Mouse (Mus musculus): ENCODE data around the gene Man2a2. TPM values are rescaled to one million over a fixed set of nuclear protein-coding genes. Genes with fewer than 3 reads are reported as not detected.
A peak's percentile ranks its signal among the peaks of the same experiment; 100 is the strongest.

The Man2a2 gene
- 100 to 1,000 TPM; 169 to 178 TPM for total RNA-seq (2021)
- long read RNA-seq, experiment 1, full-length matches to known transcripts = 28 of 76 reads
- long read RNA-seq, experiment 1, partial matches to known transcripts = 35 of 76 reads
- long read RNA-seq, experiment 1, other reads (novel, unspliced or antisense) = 13 of 76 reads
- long read RNA-seq, experiment 2, full-length matches to known transcripts = 37 of 106 reads
- long read RNA-seq, experiment 2, partial matches to known transcripts = 37 of 106 reads
- long read RNA-seq, experiment 2, other reads (novel, unspliced or antisense) = 32 of 106 reads

DNA sequence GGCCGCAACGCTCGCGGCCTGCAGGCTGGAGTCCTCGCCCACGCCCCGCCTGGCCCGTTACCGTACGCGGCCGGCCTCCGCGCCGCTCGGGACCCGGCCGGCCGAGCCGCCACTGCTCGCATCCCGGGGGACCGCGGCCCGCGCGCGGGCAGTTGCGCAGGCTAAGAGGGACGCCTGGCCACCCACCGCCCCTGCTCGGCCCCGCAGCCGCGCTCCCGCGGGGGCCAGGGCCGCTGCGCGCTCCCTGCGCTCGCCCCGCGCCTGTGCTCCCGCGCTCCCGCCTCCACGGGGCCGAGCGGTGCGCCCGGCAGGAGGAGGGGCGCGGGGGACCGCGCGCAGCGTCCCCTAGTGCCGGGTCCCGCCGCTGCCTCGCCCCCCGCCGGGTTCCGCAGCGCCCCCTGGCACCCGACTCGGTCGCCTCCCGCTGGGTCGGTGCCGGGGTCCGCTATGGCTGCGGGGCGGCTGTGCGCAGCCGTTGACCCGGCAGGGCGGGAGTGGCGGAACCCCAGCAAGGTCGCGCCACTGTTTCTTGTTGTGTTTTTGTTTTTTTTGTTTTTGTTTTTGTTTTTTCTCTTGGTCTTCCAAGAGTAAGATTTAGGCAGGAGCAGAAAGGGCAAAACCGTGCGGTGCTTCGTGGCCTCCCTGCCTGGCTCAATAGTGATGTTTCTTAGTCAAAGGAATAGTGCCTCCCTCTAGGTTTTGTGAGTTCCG lies at the start of gene Man2a2:
TSS of gene Man2a2 (minus strand) at position 335 of the 711 bp plus-strand sequence.
- DNase-seq (ENCODE audit: low spot score in 2 of 2) = peak; percentile 74 to 85
- Histone ChIP-seq H3K27ac (peak within 1 kb of the TSS; percentile 97), H3K4me3 (peak within 1 kb of the TSS; percentile 77)
- TF ChIP-seq CTCF (conservative IDR thresholded peaks at IDR 0.05) = peak; percentile 82

- no peak for TF ChIP-seq CTCF (conservative IDR thresholded peaks at IDR 0.05)
- no peak overlapping the region for H3K4me3 ChIP-seq
- DNase-seq (ENCODE audit: low spot score in 2 of 2) = no peak
- no peak overlapping the region for H3K27ac ChIP-seq
Observed at GRCm38 (mm10) chr7:80420586-80420985, 49.4 kb upstream of the Man2a2 start.

GRCm38 (mm10) chr7:80419278-80419677 lies 48.1 kb upstream of the Man2a2 start:
- Histone ChIP-seq H3K27ac (no peak overlapping the region), H3K4me3 (no peak overlapping the region)
- DNase-seq (ENCODE audit: low spot score in 2 of 2) = no peak
- no peak for TF ChIP-seq CTCF (conservative IDR thresholded peaks at IDR 0.05)

DNA sequence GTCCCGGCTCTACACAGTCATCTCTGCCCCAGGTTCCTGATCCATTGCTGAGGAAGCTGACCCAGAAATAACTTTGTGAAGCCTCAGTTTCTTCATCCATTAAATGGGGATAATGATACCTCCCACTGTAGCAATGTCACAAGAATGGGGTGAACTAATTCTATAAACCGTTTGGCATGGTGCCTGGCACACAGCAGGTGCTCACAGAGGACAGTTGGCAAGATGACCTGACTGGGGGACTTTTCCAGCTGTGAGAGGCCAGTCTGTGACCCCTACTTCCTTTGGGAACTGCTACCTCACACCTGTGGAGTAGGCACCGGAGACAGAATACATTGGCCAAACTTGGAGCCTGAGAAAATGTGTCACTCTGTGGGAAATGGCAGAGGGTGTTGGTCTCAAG lies 46.9 kb upstream of the Man2a2 start:
- no peak overlapping the region for H3K4me3 ChIP-seq
- no peak overlapping the region for H3K27ac ChIP-seq
- no peak for DNase-seq (ENCODE audit: low spot score in 2 of 2)
- no peak for TF ChIP-seq CTCF (conservative IDR thresholded peaks at IDR 0.05)

- no peak overlapping the region for H3K4me3 ChIP-seq
- DNase-seq (ENCODE audit: low spot score in 2 of 2) = no peak
- TF ChIP-seq CTCF (conservative IDR thresholded peaks at IDR 0.05) = no peak
- H3K27ac ChIP-seq = no peak overlapping the region
Observed at GRCm38 (mm10) chr7:80417601-80418000, 46.4 kb upstream of the Man2a2 start.

- TF ChIP-seq CTCF (conservative IDR thresholded peaks at IDR 0.05) = no peak
- Histone ChIP-seq H3K27ac (no peak overlapping the region), H3K4me3 (no peak overlapping the region)
- no peak for DNase-seq (ENCODE audit: low spot score in 2 of 2)
Observed at GRCm38 (mm10) chr7:80416969-80417368, 45.8 kb upstream of the Man2a2 start.

- DNase-seq (ENCODE audit: low spot score in 2 of 2) = no peak
- H3K27ac ChIP-seq = no peak overlapping the region
- no peak overlapping the region for H3K4me3 ChIP-seq
- no peak for TF ChIP-seq CTCF (conservative IDR thresholded peaks at IDR 0.05)
Observed at GRCm38 (mm10) chr7:80414303-80414855, 43.2 kb upstream of the Man2a2 start.

DNA sequence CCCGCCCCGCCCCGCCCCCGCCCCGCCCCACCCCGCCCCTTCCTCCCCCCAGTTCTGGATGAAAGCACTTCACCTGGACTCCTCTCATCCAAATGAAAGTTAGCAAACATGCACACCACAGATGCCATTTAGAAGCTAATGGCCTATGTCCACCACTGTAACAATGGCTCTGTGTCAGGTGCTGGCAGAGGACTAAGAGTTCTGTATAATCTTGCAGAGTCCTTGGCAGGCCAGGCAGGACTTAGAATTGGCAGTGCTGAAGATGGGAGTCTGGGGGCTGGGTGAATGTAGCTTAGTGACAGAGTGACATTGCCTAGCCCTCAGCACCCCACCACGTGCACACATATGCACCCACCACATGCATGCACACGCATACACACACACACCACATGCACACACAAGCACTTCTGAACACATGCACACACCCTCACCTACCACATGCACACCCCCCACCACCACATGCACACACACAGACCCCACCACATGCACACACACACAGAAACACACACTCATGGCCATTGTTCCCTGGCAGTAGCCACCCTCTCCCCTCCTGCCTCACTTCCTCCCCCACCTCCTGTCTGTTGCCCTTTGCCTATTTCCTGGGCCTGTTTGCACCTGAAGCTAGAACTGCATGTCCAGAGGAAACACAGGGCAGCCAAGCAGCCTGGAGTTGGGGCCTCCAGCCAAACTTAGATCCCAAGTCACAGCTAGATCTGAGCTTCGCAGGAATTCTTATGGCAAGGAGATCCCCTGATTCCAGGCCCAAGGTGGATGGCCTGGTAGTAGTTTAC lies 42.5 kb upstream of the Man2a2 start:
- no peak overlapping the region for H3K4me3 ChIP-seq
- TF ChIP-seq CTCF (conservative IDR thresholded peaks at IDR 0.05) = no peak
- H3K27ac ChIP-seq = no peak overlapping the region
- DNase-seq (ENCODE audit: low spot score in 2 of 2) = no peak

DNA sequence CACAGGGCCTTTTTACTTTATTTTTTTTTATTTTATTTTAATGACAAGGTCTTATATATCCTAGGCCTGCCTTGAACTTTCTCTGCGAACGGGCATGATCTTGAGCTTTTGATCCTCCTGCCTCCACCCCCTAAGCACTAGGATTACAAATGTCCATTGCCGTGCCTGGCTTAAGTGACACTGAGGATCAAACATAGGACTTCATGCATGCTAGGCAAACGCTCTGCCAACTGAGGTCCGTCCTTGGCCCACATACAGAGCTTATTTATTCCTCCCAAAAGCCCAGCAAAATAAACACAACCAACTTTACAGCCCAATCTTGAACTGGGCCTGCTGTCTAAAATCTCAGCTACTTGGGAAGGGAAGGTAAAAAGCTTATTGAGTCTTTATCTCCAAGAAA lies 41.6 kb upstream of the Man2a2 start:
- no peak for DNase-seq (ENCODE audit: low spot score in 2 of 2)
- TF ChIP-seq CTCF (conservative IDR thresholded peaks at IDR 0.05) = no peak
- no peak overlapping the region for H3K4me3 ChIP-seq
- no peak overlapping the region for H3K27ac ChIP-seq

GRCm38 (mm10) chr7:80412279-80412678 lies 41.1 kb upstream of the Man2a2 start:
- TF ChIP-seq CTCF (conservative IDR thresholded peaks at IDR 0.05) = no peak

GRCm38 (mm10) chr7:80410380-80410779 lies 39.2 kb upstream of the Man2a2 start:
- no peak for TF ChIP-seq CTCF (conservative IDR thresholded peaks at IDR 0.05)
- DNase-seq (ENCODE audit: low spot score in 2 of 2) = no peak
- H3K4me3 ChIP-seq = no peak overlapping the region
- H3K27ac ChIP-seq = no peak overlapping the region

More at GRCm38 (mm10) chr7:80412279-80412678, 41.1 kb upstream of the Man2a2 start:
- peak; percentile 65 to 77 for DNase-seq (ENCODE audit: low spot score in 2 of 2)
- Histone ChIP-seq H3K4me3 (no peak overlapping the region), H3K27ac (no peak overlapping the region)

- no peak for DNase-seq (ENCODE audit: low spot score in 2 of 2)
- H3K4me3 ChIP-seq = no peak overlapping the region
- TF ChIP-seq CTCF (conservative IDR thresholded peaks at IDR 0.05) = no peak
- H3K27ac ChIP-seq = no peak overlapping the region
Observed at GRCm38 (mm10) chr7:80407712-80408111, 36.5 kb upstream of the Man2a2 start.

GRCm38 (mm10) chr7:80406186-80406585 lies 35.0 kb upstream of the Man2a2 start:
- DNase-seq (ENCODE audit: low spot score in 2 of 2) = no peak
- H3K27ac ChIP-seq = no peak overlapping the region
- TF ChIP-seq CTCF (conservative IDR thresholded peaks at IDR 0.05) = no peak
- no peak overlapping the region for H3K4me3 ChIP-seq

Measured in layer of hippocampus, adult 2 months (tissue).